Mouse (Mus musculus): ENCODE results near the gene Tsr2. TPM values are rescaled to one million over a fixed set of nuclear protein-coding genes. Genes with fewer than 3 reads are reported as not detected.

Gene Tsr2
- 38.5 and 41.4 TPM in 2 replicates for polyA plus RNA-seq (2012; rRNA removed)

DNA sequence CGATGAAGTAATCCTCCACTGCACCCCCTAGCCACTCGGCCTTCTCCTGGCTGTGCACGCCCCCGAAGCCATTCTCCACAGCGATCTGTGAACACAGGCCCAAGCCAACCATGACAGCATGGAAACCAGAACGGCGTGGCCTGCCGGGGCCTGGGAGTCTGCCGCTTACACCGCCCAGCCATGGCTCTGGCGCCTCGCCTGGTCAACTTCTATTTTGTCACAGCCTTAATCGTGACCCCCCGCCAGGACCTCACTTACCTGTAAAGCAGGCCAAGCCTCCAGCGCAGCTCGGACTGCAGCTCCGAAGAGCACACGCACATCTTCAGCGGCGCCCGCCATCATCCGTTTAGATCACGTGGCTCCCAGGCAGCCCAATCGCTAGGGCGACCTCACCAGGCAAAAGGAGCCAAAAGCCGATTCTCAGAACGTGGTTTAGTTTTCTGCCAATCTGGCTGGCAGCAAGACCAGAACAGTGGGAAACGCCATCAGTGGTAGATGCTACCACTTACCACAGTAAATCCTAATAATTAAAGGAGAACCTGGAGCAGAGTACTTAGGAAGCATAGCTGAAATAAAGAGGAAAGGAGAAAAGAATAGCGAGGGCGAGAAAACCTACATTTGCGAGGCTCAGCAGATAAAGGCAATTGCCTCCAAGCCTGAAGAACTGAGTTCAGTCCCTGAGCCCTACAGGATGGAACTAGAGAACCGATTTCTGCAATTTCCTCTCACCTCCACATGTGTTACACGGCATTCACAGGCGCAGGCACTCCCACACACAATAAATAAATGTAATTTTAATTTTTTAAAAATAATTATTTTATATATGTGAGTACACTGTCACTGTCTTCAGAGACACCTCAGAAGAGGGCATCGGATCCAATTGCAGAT is at the start of gene Tsr2:
Gene Tsr2, minus strand, starts transcription at position 373 of the 888 bp plus-strand sequence.

DNA sequence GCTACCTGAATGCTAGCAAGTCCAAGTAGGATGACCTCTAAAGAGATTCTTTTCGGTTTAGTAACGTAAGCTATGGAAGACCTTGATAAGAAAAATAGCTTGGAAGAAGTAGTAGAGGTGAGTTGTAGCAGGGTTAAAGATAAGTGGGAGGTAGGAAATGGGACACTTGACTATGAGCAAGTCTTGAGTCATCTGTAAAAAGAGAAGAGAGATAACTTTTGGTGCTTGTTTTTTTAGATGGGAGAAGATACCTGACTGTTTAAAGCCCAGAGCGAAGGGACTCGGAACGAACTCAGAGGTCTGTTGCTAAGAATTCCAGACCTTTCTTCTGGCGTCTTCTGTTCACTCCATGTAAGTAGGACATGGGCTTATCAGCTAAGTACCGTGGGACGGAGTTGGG is 50.5 kb downstream of the Tsr2 start, which contains the start of gene Fgd1:
Gene Fgd1, plus strand, starts transcription at position 301 of the 400 bp plus-strand sequence.

Other genes starting within 250 kb of the Tsr2 start
- 33.3 and 34.2 TPM in 2 replicates for gene Gnl3l, start 79.2 kb downstream of the Tsr2 start, polyA plus RNA-seq (2012; rRNA removed)
- gene Fgd1, start 50.4 kb downstream of the Tsr2 start, polyA plus RNA-seq (2012; rRNA removed): 23.2 and 31.3 TPM in 2 replicates
- gene Wnk3, start 101.5 kb upstream of the Tsr2 start, polyA plus RNA-seq (2012; rRNA removed): 7.1 and 12.1 TPM in 2 replicates
- gene Fam120c, start 247.6 kb upstream of the Tsr2 start, polyA plus RNA-seq (2012; rRNA removed): 3.4 and 3.7 TPM in 2 replicates